ENCODE assay signal across 15 mouse cellular contexts in the genomic region with DNA sequence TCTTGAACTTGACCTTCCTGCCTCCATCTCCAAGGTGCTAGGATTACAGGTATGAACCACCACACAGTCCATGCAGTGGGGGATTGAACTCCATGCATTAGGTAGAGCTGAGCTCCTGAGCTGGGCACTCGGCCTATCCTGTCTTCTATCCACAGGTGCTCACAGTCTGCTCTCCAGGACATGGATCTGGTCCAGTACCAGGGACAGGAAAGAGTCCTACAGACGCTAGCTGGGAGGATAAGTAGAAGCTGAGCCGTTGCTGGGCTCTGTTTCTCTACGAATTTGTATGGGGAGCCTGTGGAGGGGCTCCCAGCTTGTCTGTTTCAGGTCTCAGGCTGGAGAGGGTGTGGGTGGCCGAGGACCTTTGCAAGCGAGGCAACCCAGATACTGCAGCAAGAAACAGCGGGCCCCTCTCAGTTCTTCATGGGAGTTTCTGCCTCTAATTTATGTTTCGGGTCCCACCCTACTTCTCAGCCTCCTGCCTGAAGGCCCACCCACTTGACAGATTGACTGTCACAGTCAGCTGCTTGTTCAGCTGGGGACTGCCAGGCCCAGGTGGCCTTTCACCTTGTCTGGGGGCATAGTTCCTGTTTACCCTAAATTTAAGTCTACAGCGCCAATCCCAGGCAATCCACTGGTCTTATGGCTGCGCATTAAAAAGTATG.
A peak's percentile ranks its signal among the peaks of the same experiment; 100 is the strongest.
DNase-seq lines count a peak whose midpoint lies in the region; ATAC-seq lines count a peak whose summit lies in the region.
"Had no signal": no experiment of that assay in that cellular context is flagged by ENCODE, and none has a peak within 500 bp of the region (broad histone marks: within the 10 kb centered on the region; RNA-seq: fewer than 3 reads in every experiment).

No protein-coding gene starts in this region.

- no peak overlapping the region for H3K4me3 ChIP-seq in neural tube, embryonic 15.5 days (replicated peaks)
- H3K4me3 ChIP-seq: forebrain, embryonic 15.5 days; heart, embryonic 13.5 days; hindbrain, embryonic 15.5 days; megakaryocyte, embryonic 14.5 days had no signal

- H3K9ac ChIP-seq in neural tube, embryonic 15.5 days (replicated peaks) = no peak overlapping the region
- H3K9ac ChIP-seq: forebrain, embryonic 15.5 days; heart, embryonic 13.5 days; hindbrain, embryonic 15.5 days; liver, embryonic 14.5 days had no signal

- 81% methylated on average over 10 of the region's 10 CpGs for WGBS in neural tube, embryonic 15.5 days

- no peaks in the 10 kb centered on the region for H3K36me3 ChIP-seq in splenic B cell, adult 2 months (ENCODE audit: control insufficient read depth, insufficient read depth, low read length, poor library complexity, severe bottlenecking)
- no peaks in the 10 kb centered on the region for H3K36me3 ChIP-seq in neural tube, embryonic 15.5 days
- H3K36me3 ChIP-seq: forebrain, embryonic 15.5 days; heart, embryonic 13.5 days; hindbrain, embryonic 15.5 days had no signal

- H3K27ac ChIP-seq in neural tube, embryonic 15.5 days (replicated peaks) = no peak overlapping the region
- H3K27ac ChIP-seq: forebrain, embryonic 15.5 days; heart, embryonic 13.5 days; hindbrain, embryonic 15.5 days; liver, embryonic 14.5 days had no signal

- no peaks in the 10 kb centered on the region for H3K9me3 ChIP-seq in neural tube, embryonic 15.5 days (replicated peaks)
- H3K9me3 ChIP-seq: forebrain, embryonic 15.5 days; heart, embryonic 13.5 days; hindbrain, embryonic 15.5 days; megakaryocyte, embryonic 14.5 days had no signal

- no peak for ATAC-seq in neural tube, embryonic 15.5 days (ENCODE audit: low FRiP score)
- ATAC-seq in megakaryocyte progenitor cell, adult 5-6 weeks (replicated peaks; ENCODE audit: poor library complexity) = no peak
- ATAC-seq: forebrain, embryonic 15.5 days had no signal

- peaks cover 19% of the 10 kb centered on the region for H3K4me1 ChIP-seq in neural tube, embryonic 15.5 days

- H3K27me3 ChIP-seq in splenic B cell, adult 2 months (ENCODE audit: control insufficient read depth, insufficient read depth, low read length, poor library complexity, severe bottlenecking) = no peaks in the 10 kb centered on the region
- H3K27me3 ChIP-seq in neural tube, embryonic 15.5 days (replicated peaks) = peaks cover 10% of the 10 kb centered on the region; the same call in 1 of the 2 replicates
- H3K27me3 ChIP-seq: forebrain, embryonic 15.5 days had no signal

- DNase-seq in A20 (ENCODE audit: low read depth, low spot score) = peak; percentile 91
- peak; percentile 10 for DNase-seq in CD4-positive helper T cell, adult 2 months (ENCODE audit: low read depth, low spot score)
- DNase-seq in cerebellum, adult 9-11 months = peak; percentile 90
- DNase-seq in splenic B cell, adult 2 months (ENCODE audit: low read depth, low spot score) = peak; percentile 84
- no peak for DNase-seq in left cerebral cortex, adult 8-10 months (ENCODE audit: low spot score in 2 of 2)
- DNase-seq: gastrocnemius, postnatal 25 days; kidney, adult 18-20 months; kidney, postnatal 4 days had no signal

- H3K4me2 ChIP-seq in neural tube, embryonic 15.5 days = no peak overlapping the region
- H3K4me2 ChIP-seq: forebrain, embryonic 15.5 days; heart, embryonic 13.5 days; hindbrain, embryonic 15.5 days had no signal

Comparison
In these comparisons a context has a peak if more than half of its experiments do, and no peak if none do; other contexts are left out.
1. DNase-seq: peak in A20 (single experiment), CD4-positive helper T cell, adult 2 months (single experiment), cerebellum, adult 9-11 months (single experiment) and splenic B cell, adult 2 months (single experiment); none in left cerebral cortex, adult 8-10 months (0 of 2).